Mouse (Mus musculus) ES-Bruce4 (cell line): ENCODE measurements around the gene Pacsin1. TPM values are rescaled to one million over a fixed set of nuclear protein-coding genes. Genes with fewer than 3 reads are reported as not detected.

Source experiments
- H3K27ac ChIP-seq: 2 replicates; pipeline ENCODE4 v1.5.1; 2012; ENCODE audit warnings: low read length, inconsistent platforms; ENCODE audit not compliant: insufficient read depth
- H3K27me3 ChIP-seq: 2 replicates; pipeline ENCODE4 v1.6.1; 2012; ENCODE audit warnings: mild to moderate bottlenecking, low read length, inconsistent platforms; ENCODE audit not compliant: control insufficient read depth, poor library complexity, insufficient read depth, severe bottlenecking
- H3K36me3 ChIP-seq: 2 replicates; pipeline ENCODE4 v1.6.1; 2012; ENCODE audit warnings: inconsistent platforms, mild to moderate bottlenecking, low read length, moderate library complexity; ENCODE audit not compliant: control insufficient read depth, poor library complexity, insufficient read depth, severe bottlenecking
- H3K4me1 ChIP-seq: one replicate; pipeline ENCODE4 v1.8.1; 2011; ENCODE audit warnings: low read length; ENCODE audit not compliant: control insufficient read depth, insufficient read depth
- H3K4me3 ChIP-seq: 2 replicates; pipeline ENCODE4 v1.5.1; 2011; ENCODE audit warnings: low read depth, mild to moderate bottlenecking, low read length
- H3K9ac ChIP-seq: 2 replicates; pipeline ENCODE4 v1.6.1; 2012; ENCODE audit warnings: low read depth, mild to moderate bottlenecking, inconsistent platforms; ENCODE audit not compliant: poor library complexity, severe bottlenecking
- H3K9me3 ChIP-seq: replicated peaks from 2 replicates; pipeline ENCODE4 v1.6.1; 2012; ENCODE audit warnings: mild to moderate bottlenecking, low read length, inconsistent platforms; ENCODE audit not compliant: control insufficient read depth, poor library complexity, insufficient read depth, severe bottlenecking
- CTCF ChIP-seq: IDR thresholded peaks from one replicate; pipeline ENCODE4 v1.8.1; 2011; ENCODE audit warnings: low read depth, low read length
- EP300 ChIP-seq: IDR thresholded peaks from 2 replicates; pipeline ENCODE4 v1.6.1; 2011; ENCODE audit warnings: low read depth, low read length; ENCODE audit not compliant: insufficient read depth
- POLR2A ChIP-seq: IDR thresholded peaks from one replicate; pipeline ENCODE4 v1.8.1; 2011; ENCODE audit warnings: low read length; ENCODE audit not compliant: insufficient read depth
- polyA plus RNA-seq: library from polyadenylated mRNA; stranded (reverse); fragments of >200 nt; gene quantifications from 2 replicates; pipeline ENCODE4 v1.2.4, GENCODE M21; 2011; ENCODE audit warnings: low read depth; ENCODE audit not compliant: missing spikeins, insufficient read depth, insufficient read length

Pacsin1 gene
- polyA plus RNA-seq, 1 experiment: 16.8 TPM

- no peaks in the 10 kb centered on the region for H3K9me3 ChIP-seq
- no peaks in the 10 kb centered on the region for H3K4me1 ChIP-seq
- TF ChIP-seq CTCF: no peak
- no peak for TF ChIP-seq EP300
- no peak for TF ChIP-seq POLR2A
- no peak overlapping the region for H3K27ac ChIP-seq
- H3K9ac ChIP-seq: no peak overlapping the region
- no peaks in the 10 kb centered on the region for H3K27me3 ChIP-seq
- H3K4me3 ChIP-seq: no peak overlapping the region
- no peaks in the 10 kb centered on the region for H3K36me3 ChIP-seq
These were observed 42.3 kb upstream of the Pacsin1 start for GRCm38 (mm10) chr17:27613016-27613415.

- Histone ChIP-seq H3K9me3 (no peaks in the 10 kb centered on the region), H3K4me3 (no peak overlapping the region), H3K36me3 (no peaks in the 10 kb centered on the region), H3K27me3 (no peaks in the 10 kb centered on the region), H3K27ac (no peak overlapping the region), H3K4me1 (peaks cover 3% of the 10 kb centered on the region), H3K9ac (no peak overlapping the region)
- TF ChIP-seq EP300 (no peak), CTCF (no peak), POLR2A (no peak)
These were observed 39.9 kb upstream of the Pacsin1 start for GRCm38 (mm10) chr17:27615388-27615787.

DNA sequence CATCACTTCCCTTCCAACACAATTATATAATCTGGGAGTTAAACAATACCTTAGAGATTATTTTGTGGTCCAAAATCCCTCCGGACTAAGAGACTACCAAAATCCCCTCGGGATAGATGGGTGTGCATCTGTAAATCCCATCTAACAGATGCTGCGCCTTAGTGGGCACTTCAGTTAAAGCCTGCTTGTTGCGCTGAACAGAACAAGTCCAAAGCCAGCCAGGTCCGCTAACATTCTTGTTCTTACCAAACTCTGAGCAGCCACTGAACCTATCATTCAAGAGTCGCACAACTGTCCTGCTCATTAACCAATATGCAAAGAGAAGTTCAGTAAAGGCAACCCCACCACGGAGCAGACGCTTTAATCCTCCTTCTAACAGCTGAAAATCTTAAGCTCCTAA lies 34.1 kb upstream of the Pacsin1 start:
- H3K27ac ChIP-seq: no peak overlapping the region
- peaks cover 3% of the 10 kb centered on the region for H3K4me1 ChIP-seq
- H3K4me3 ChIP-seq: no peak overlapping the region

GRCm38 (mm10) chr17:27621705-27622531 lies 33.4 kb upstream of the Pacsin1 start:
- H3K27me3 ChIP-seq: no peaks in the 10 kb centered on the region
- peaks cover 3% of the 10 kb centered on the region for H3K4me1 ChIP-seq
- peak overlapping the region; percentile 97 for H3K9ac ChIP-seq
- H3K9me3 ChIP-seq: no peaks in the 10 kb centered on the region
- no peaks in the 10 kb centered on the region for H3K36me3 ChIP-seq
- peak overlapping the region; percentile 65 for H3K4me3 ChIP-seq
- no peak for TF ChIP-seq EP300
- H3K27ac ChIP-seq: no peak overlapping the region

More for the DNA sequence above, 34.1 kb upstream of the Pacsin1 start:
- no peaks in the 10 kb centered on the region for H3K36me3 ChIP-seq
- no peak for TF ChIP-seq POLR2A
- TF ChIP-seq CTCF: no peak
- no peak for TF ChIP-seq EP300
- no peaks in the 10 kb centered on the region for H3K9me3 ChIP-seq
- no peaks in the 10 kb centered on the region for H3K27me3 ChIP-seq
- H3K9ac ChIP-seq: no peak overlapping the region

GRCm38 (mm10) chr17:27622611-27623359 lies 32.5 kb upstream of the Pacsin1 start:
- TF ChIP-seq CTCF (no peak), EP300 (no peak), POLR2A (no peak)
- no peaks in the 10 kb centered on the region for H3K9me3 ChIP-seq

More at GRCm38 (mm10) chr17:27622611-27623359, 32.5 kb upstream of the Pacsin1 start:
- H3K9ac ChIP-seq: peak overlapping the region; percentile 97
- H3K4me1 ChIP-seq: peaks cover 3% of the 10 kb centered on the region
- no peaks in the 10 kb centered on the region for H3K27me3 ChIP-seq
- H3K4me3 ChIP-seq: peak overlapping the region; percentile 74
- H3K36me3 ChIP-seq: no peaks in the 10 kb centered on the region
- H3K27ac ChIP-seq: no peak overlapping the region
